ENCODE assay signal across 8 mouse cellular contexts in genomic region chr1:172126376-172127347, GRCm38 (mm10). TPM values are rescaled to one million over a fixed set of nuclear protein-coding genes. Genes with fewer than 3 reads are reported as not detected.
A peak's percentile ranks its signal among the peaks of the same experiment; 100 is the strongest.
DNase-seq lines count a peak whose midpoint lies in the region; ATAC-seq and TF ChIP-seq lines count a peak whose summit lies in the region.

Pex19 (plus strand) TSS chr1:172126755.

- no peak for TF ChIP-seq EP300 in MEL (IDR thresholded peaks at IDR 0.05; ENCODE audit: low read depth in 1 of 2, low read length in 2 of 2)
- peak; percentile 35; the same call in 1 of the 2 replicates for TF ChIP-seq EP300 in liver, postnatal 0 days (IDR thresholded peaks at IDR 0.05; ENCODE audit: low read depth)

- H3K27ac ChIP-seq in MEL (ENCODE audit: control insufficient read depth, low read depth, low read length), result peak within 1 kb of the TSS; percentile 55
- peak within 1 kb of the TSS; percentile 7; the same call in 1 of the 2 replicates for H3K27ac ChIP-seq in forebrain, embryonic 15.5 days (replicated peaks)
- peak within 1 kb of the TSS; percentile 92 for H3K27ac ChIP-seq in liver, postnatal 0 days (ENCODE audit: low read depth)
- no peak within 1 kb of the TSS for H3K27ac ChIP-seq in neural tube, embryonic 14.5 days (ENCODE audit: low read depth, low read length)
- peak within 1 kb of the TSS; percentile 90 for H3K27ac ChIP-seq in testis, adult 2 months (ENCODE audit: control insufficient read depth, insufficient read depth, low read depth, low read length)

- H3K27me3 ChIP-seq in MEL (ENCODE audit: control insufficient read depth in 1 of 2, insufficient read depth in 2 of 2, low read length in 2 of 2), result no peaks in the 10 kb centered on the region
- no peaks in the 10 kb centered on the region for H3K27me3 ChIP-seq in forebrain, embryonic 15.5 days
- H3K27me3 ChIP-seq in liver, postnatal 0 days (ENCODE audit: insufficient read depth, low read length), result no peaks in the 10 kb centered on the region
- no peaks in the 10 kb centered on the region for H3K27me3 ChIP-seq in neural tube, embryonic 14.5 days (ENCODE audit: control insufficient read depth, insufficient read depth, low read length)
- no peaks in the 10 kb centered on the region for H3K27me3 ChIP-seq in testis, adult 2 months (ENCODE audit: control insufficient read depth, insufficient read depth, low read length)

- DNase-seq in MEL (ENCODE audit: low read depth, low spot score), result peak; percentile 97
- DNase-seq in cerebellum, adult 11-12 months, result peak; percentile 75
- DNase-seq in heart, postnatal 14 days, result peak; percentile 72 to 79
- peak; percentile 66 for DNase-seq in layer of hippocampus, adult 11-12 months (ENCODE audit: low spot score)
- DNase-seq in liver, postnatal 0 days, result peak; percentile 95

- ATAC-seq in forebrain, embryonic 15.5 days (replicated peaks), result peak; percentile 98
- ATAC-seq in liver, postnatal 0 days, result peak; percentile 95
- ATAC-seq in neural tube, embryonic 14.5 days (ENCODE audit: low read depth), result peak; percentile 98

- TF ChIP-seq RAD21 in MEL (IDR thresholded peaks at IDR 0.05; ENCODE audit: low read depth, low read length), result no peak

- intact Hi-C loops in heart, postnatal 14 days (cut with DNase I), result loop anchor here (5.0 kb wide), 1 partner anchor 79 kb away; no protein-coding TSS in a partner anchor

- TF ChIP-seq CTCF in MEL (IDR thresholded peaks at IDR 0.05 in 2 of 3, conservative IDR thresholded peaks at IDR 0.05 in 1 of 3; ENCODE audit: control insufficient read depth in 1 of 3, insufficient read depth in 1 of 3, low read depth in 2 of 3, low read length in 3 of 3, poor library complexity in 1 of 3, severe bottlenecking in 1 of 3), result no peak
- TF ChIP-seq CTCF in liver, postnatal 0 days (IDR thresholded peaks at IDR 0.05; ENCODE audit: low read depth), result no peak
- TF ChIP-seq CTCF in testis, adult 2 months (IDR thresholded peaks at IDR 0.05; ENCODE audit: control insufficient read depth, insufficient read depth, insufficient replicate concordance, low read depth, low read length), result no peak

- peaks cover 5% of the 10 kb centered on the region for H3K79me2 ChIP-seq in MEL (ENCODE audit: control insufficient read depth, insufficient read depth, low read length, poor library complexity)

- peak within 1 kb of the TSS; percentile 90 for H3K9ac ChIP-seq in MEL (ENCODE audit: control insufficient read depth, low read depth, low read length, poor library complexity, severe bottlenecking)
- peak within 1 kb of the TSS; percentile 67 for H3K9ac ChIP-seq in forebrain, embryonic 15.5 days (replicated peaks)
- H3K9ac ChIP-seq in liver, postnatal 0 days (replicated peaks), result peak within 1 kb of the TSS; percentile 90
- H3K9ac ChIP-seq in neural tube, embryonic 14.5 days (replicated peaks; ENCODE audit: low read depth, low read length), result peak within 1 kb of the TSS; percentile 69

- H3K4me1 ChIP-seq in MEL (ENCODE audit: control insufficient read depth in 1 of 2, insufficient read depth in 2 of 2, low read length in 2 of 2), result peaks cover 2 to 5% of the 10 kb centered on the region in 2 experiments
- H3K4me1 ChIP-seq in forebrain, embryonic 15.5 days, result peaks cover 24% of the 10 kb centered on the region
- peaks cover 8% of the 10 kb centered on the region for H3K4me1 ChIP-seq in liver, postnatal 0 days (ENCODE audit: insufficient read depth)
- H3K4me1 ChIP-seq in neural tube, embryonic 14.5 days (ENCODE audit: control insufficient read depth, insufficient read depth, low read length), result peaks cover 8% of the 10 kb centered on the region
- peaks cover 3% of the 10 kb centered on the region for H3K4me1 ChIP-seq in testis, adult 2 months (ENCODE audit: control insufficient read depth, insufficient read depth, low read length)

- peak within 1 kb of the TSS; percentile 79 for H3K4me2 ChIP-seq in forebrain, embryonic 15.5 days (replicated peaks)
- peak within 1 kb of the TSS; percentile 89 for H3K4me2 ChIP-seq in liver, postnatal 0 days (ENCODE audit: low read depth, low read length)
- peak within 1 kb of the TSS; percentile 78 for H3K4me2 ChIP-seq in neural tube, embryonic 14.5 days (ENCODE audit: low read depth, low read length)

- no peaks in the 10 kb centered on the region for H3K9me3 ChIP-seq in MEL (replicated peaks; ENCODE audit: insufficient read depth, low read length)
- H3K9me3 ChIP-seq in forebrain, embryonic 15.5 days, result no peaks in the 10 kb centered on the region
- H3K9me3 ChIP-seq in liver, postnatal 0 days (ENCODE audit: low read length), result no peaks in the 10 kb centered on the region
- H3K9me3 ChIP-seq in neural tube, embryonic 14.5 days (ENCODE audit: control insufficient read depth, low read length), result no peaks in the 10 kb centered on the region

- TF ChIP-seq POLR2A in MEL (IDR thresholded peaks at IDR 0.05; ENCODE audit: control insufficient read depth in 1 of 2, insufficient read depth in 1 of 2, low read depth in 1 of 2, low read length in 2 of 2, poor library complexity in 1 of 2), result peak; percentile 44 to 77; a peak in 2 of 4 replicates
- TF ChIP-seq POLR2A in testis, adult 2 months (IDR thresholded peaks at IDR 0.05; ENCODE audit: control insufficient read depth, low read depth, low read length), result peak; percentile 68

- WGBS in forebrain, embryonic 15.5 days, result 1% methylated on average over 42 of the region's 42 CpGs
- under 1% methylated on average over 42 of the region's 42 CpGs for WGBS in liver, postnatal 0 days (ENCODE audit: insufficient replicate concordance)
- 1% methylated on average over 42 of the region's 42 CpGs for WGBS in neural tube, embryonic 14.5 days

- H3K4me3 ChIP-seq in MEL (ENCODE audit: control insufficient read depth in 1 of 2, insufficient read depth in 1 of 2, low read depth in 2 of 2, low read length in 2 of 2), result peak within 1 kb of the TSS; percentile 88 to 94
- peak within 1 kb of the TSS; percentile 53 for H3K4me3 ChIP-seq in forebrain, embryonic 15.5 days
- H3K4me3 ChIP-seq in liver, postnatal 0 days (ENCODE audit: low read depth, low read length), result peak within 1 kb of the TSS; percentile 80
- H3K4me3 ChIP-seq in neural tube, embryonic 14.5 days (ENCODE audit: low read depth, low read length), result peak within 1 kb of the TSS; percentile 82
- peak within 1 kb of the TSS; percentile 100 for H3K4me3 ChIP-seq in testis, adult 2 months (ENCODE audit: control insufficient read depth, low read depth, low read length)

- H3K36me3 ChIP-seq in MEL (ENCODE audit: control insufficient read depth in 1 of 2, insufficient read depth in 2 of 2, low read length in 2 of 2), result peaks cover 2 to 5% of the 10 kb centered on the region in 2 experiments
- H3K36me3 ChIP-seq in forebrain, embryonic 15.5 days, result peaks cover 46% of the 10 kb centered on the region
- H3K36me3 ChIP-seq in liver, postnatal 0 days (replicated peaks; ENCODE audit: insufficient read depth, low read length), result peaks cover 44% of the 10 kb centered on the region
- H3K36me3 ChIP-seq in neural tube, embryonic 14.5 days (ENCODE audit: control insufficient read depth, insufficient read depth, low read length), result peaks cover 23% of the 10 kb centered on the region
- H3K36me3 ChIP-seq in testis, adult 2 months (ENCODE audit: control insufficient read depth, insufficient read depth, low read length), result peaks cover 5% of the 10 kb centered on the region

TF ChIP-seq in MEL, 35 proteins besides CTCF, POLR2A, EP300 and RAD21 (continues in another document):
- TF ChIP-seq MAX (IDR thresholded peaks at IDR 0.05; ENCODE audit: low read length) (no peak; the same call in 1 of the 2 replicates), ZNF384 (IDR thresholded peaks at IDR 0.05; ENCODE audit: low read depth, low read length) (peak; percentile 66), NRF1 (IDR thresholded peaks at IDR 0.05; ENCODE audit: insufficient read depth, low read depth, low read length, poor library complexity, severe bottlenecking) (no peak), TAL1 (IDR thresholded peaks at IDR 0.05; ENCODE audit: low read length) (no peak), MAFK (IDR thresholded peaks at IDR 0.05; ENCODE audit: borderline replicate concordance, low read depth, low read length) (no peak), HCFC1 (IDR thresholded peaks at IDR 0.05; ENCODE audit: low read depth, low read length) (peak; percentile 85), ZC3H11A (IDR thresholded peaks at IDR 0.05; ENCODE audit: low read depth, low read length) (no peak), ZMIZ1 (IDR thresholded peaks at IDR 0.05; ENCODE audit: low read depth, low read length) (0 out of 2 replicates have a peak, but pooled peaks have one; percentile 26), GABPA (IDR thresholded peaks at IDR 0.05; ENCODE audit: low read depth, low read length) (no peak), UBTF (IDR thresholded peaks at IDR 0.05; ENCODE audit: borderline replicate concordance, insufficient read depth, low read depth, low read length) (no peak), TCF12 (IDR thresholded peaks at IDR 0.05; ENCODE audit: low read depth, low read length) (peak; percentile 49; the same call in 1 of the 2 replicates), NELFE (IDR thresholded peaks at IDR 0.05; ENCODE audit: low read depth, low read length) (peak; percentile 71), SMC3 (IDR thresholded peaks at IDR 0.05; ENCODE audit: low read depth, low read length) (no peak), CHD1 (IDR thresholded peaks at IDR 0.05; ENCODE audit: low read depth, low read length) (no peak), POLR2AphosphoS2 (IDR thresholded peaks at IDR 0.05; ENCODE audit: low read length) (peak; percentile 48; the same call in 1 of the 2 replicates), MYC (IDR thresholded peaks at IDR 0.05; ENCODE audit: low read depth, low read length) (no peak), BHLHE40 (IDR thresholded peaks at IDR 0.05; ENCODE audit: borderline replicate concordance, low read depth, low read length) (no peak), RCOR1 (IDR thresholded peaks at IDR 0.05; ENCODE audit: low read depth, low read length) (no peak), MEF2A (IDR thresholded peaks at IDR 0.05; ENCODE audit: extremely low read depth, insufficient replicate concordance, low read depth, low read length, poor library complexity, severe bottlenecking) (no peak), JUND (IDR thresholded peaks at IDR 0.05; ENCODE audit: low read depth, low read length) (no peak), MAZ (IDR thresholded peaks at IDR 0.05; ENCODE audit: low read depth, low read length) (peak; percentile 11; the same call in 1 of the 2 replicates)

RNA-seq across cellular contexts. Expression of gene Pex19, which starts in this region (rescaled TPM):
- 26.3 and 27.7 TPM in 2 replicates for total RNA-seq in MEL (2012; rRNA removed)
- 10 to 100 TPM in 1 of 2 experiments, not detected in 1; 53.6 TPM for polyA plus RNA-seq in MEL (2012; ENCODE audit: insufficient read depth in 1 of 2, insufficient read length in 2 of 2, low read depth in 1 of 2, low replicate concordance in 2 of 2, missing spikeins in 1 of 2)
- 155 and 160 TPM in 2 replicates for polyA plus RNA-seq in forebrain, embryonic 15.5 days (2015; fragmentation: Nextera tagmentation; extraction: Ambion mirVana)
- total RNA-seq in heart, postnatal 14 days (2021), result 100 to 1,000 TPM; 122 to 124 TPM
- 85.9 and 91.7 TPM in 2 replicates for polyA plus RNA-seq in liver, postnatal 0 days (2015; fragmentation: Nextera tagmentation; extraction: Ambion mirVana)
- polyA plus RNA-seq in neural tube, embryonic 14.5 days (2014; fragmentation: Nextera tagmentation; extraction: Ambion mirVana), result 151 and 156 TPM in 2 replicates
- polyA plus RNA-seq in testis, adult 2 months (2012; rRNA removed), result 22.3 and 25.8 TPM in 2 replicates
